Mouse (Mus musculus) ES-Bruce4 (cell line): Measurements from ENCODE around the gene Ankrd63.

Experiments used
- CTCF ChIP-seq: IDR thresholded peaks from one replicate; pipeline ENCODE4 v1.8.1; 2011; ENCODE audit warnings: low read depth, low read length
- EP300 ChIP-seq: IDR thresholded peaks from 2 replicates; pipeline ENCODE4 v1.6.1; 2011; ENCODE audit warnings: low read depth, low read length; ENCODE audit not compliant: insufficient read depth
- POLR2A ChIP-seq: IDR thresholded peaks from one replicate; pipeline ENCODE4 v1.8.1; 2011; ENCODE audit warnings: low read length; ENCODE audit not compliant: insufficient read depth

DNA sequence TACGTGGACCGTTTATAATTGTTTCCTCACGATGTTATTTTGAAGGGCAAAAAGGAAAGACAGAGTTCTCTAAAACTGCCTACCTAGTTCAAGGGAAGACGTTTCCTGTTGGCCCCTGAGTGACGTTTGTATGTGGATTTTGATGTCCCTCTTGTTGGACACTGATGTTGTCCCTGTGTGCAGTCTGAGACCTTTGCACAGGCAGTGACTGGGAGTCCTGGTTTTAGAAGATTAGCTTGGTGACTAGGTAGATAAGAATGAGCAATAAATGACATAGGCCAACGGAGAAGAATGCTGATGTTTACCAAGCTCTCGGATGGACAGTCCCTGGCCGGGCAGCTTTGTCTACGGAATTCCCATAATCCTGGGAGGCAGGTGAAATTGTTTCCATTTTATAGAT lies 41.9 kb downstream of the Ankrd63 start:
- TF ChIP-seq CTCF (no peak), POLR2A (no peak), EP300 (no peak)
